Mouse (Mus musculus): ENCODE data around the gene Snrpn. TPM values are rescaled to one million over a fixed set of nuclear protein-coding genes. Genes with fewer than 3 reads are reported as not detected.
"Not testable (repeated sequence)": the region's sequence is repeated elsewhere in the genome, so short reads cannot be mapped to it uniquely, and the experiment has no call there.

Gene Snrpn
- 36.9 and 38.6 TPM in 2 replicates for polyA plus RNA-seq (2015; fragmentation: Nextera tagmentation; extraction: Ambion mirVana)

DNA sequence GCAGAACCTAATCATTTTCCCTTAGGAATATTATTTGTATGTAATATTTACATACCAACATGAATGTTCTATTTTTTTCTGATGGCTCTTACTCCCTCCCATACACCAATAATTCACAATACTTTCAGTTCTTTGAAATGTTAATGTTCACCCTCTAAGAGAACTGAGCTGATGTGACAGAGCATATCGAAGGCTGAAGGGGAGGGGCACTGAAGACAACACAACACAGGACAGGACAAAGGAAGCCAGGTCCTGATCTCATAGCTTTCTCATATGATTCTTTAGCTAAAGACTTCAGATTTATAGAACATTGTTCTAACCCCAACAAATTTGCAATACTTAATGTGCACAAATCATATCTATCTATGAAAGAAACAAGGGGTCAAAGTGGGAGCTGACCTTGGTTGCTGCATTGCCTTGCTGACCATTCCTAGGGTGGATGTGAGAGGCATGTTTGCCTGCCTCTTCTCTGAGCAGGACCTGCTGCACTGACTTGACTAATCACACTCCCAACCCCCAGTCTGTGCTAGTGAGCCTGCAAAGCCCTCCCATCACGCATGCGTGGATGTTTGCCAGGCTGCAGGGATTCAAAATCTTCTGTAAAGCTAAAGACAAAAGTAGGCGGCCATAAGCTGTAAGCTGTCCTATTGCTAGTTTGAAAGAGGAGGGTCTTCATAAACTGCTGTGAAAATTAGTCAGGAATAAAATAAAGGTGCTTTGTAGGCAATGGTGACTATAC lies at the start of gene Snrpn:
Gene Snrpn, minus strand, starts transcription at position 478 of the 739 bp plus-strand sequence.
- Histone ChIP-seq H3K4me1 (no peaks in the 10 kb centered on the region), H3K9me3 (no peaks in the 10 kb centered on the region), H3K27ac (no peak within 1 kb of the TSS), H3K9ac (no peak within 1 kb of the TSS), H3K4me3 (no peak within 1 kb of the TSS), H3K36me3 (no peaks in the 10 kb centered on the region), H3K27me3 (no peaks in the 10 kb centered on the region), H3K4me2 (no peak within 1 kb of the TSS)
- WGBS, result 53% methylated on average over 4 of the region's 4 CpGs
- no peak for ATAC-seq (ENCODE audit: borderline replicate concordance, extremely low read depth, low FRiP score, low TSS enrichment)

DNA sequence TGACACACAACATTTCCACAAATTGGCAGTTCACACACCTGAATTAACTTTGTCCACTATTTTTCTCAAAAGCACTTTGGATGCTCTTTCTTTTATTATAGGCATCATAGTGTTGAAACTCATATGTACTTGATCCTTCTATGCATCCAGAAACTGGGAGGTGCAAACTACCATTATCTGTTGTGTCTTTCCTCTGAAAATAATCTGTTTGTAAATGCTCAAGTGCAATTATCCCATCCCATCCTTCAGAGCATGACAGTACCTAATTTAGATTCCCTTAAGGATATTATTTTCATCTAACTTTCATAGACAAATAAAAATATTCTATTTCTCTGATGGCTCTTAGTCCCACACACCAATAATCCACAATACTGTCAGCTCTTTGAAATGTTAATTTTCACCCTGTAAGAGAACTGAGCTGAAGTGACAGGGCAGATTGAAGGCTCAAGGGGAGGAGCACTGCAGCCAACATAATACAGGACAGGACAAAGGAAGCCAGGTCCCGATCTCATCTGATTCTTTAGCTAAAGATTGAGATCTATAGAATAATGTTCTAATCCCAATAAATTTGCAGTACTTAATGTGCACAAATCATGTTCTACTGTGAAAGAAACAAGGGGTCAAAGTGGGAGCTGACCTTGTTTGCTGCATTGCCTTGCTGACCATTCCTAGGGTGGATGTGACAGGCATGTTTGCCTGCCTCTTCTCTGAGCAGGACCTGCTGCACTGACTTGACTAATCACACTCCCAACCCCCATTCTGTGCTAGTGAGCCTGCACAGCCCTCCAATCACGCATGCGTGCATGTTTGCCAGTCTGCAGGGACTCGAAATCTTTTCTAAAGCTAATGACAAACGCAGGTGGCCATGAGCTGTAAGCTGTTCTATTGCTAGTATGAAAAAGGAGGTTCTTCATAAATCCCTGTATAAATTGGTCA lies 30.5 kb upstream of the Snrpn start:
- Histone ChIP-seq H3K4me1 (no peaks in the 10 kb centered on the region), H3K4me3 (no peak overlapping the region), H3K9ac (no peak overlapping the region), H3K4me2 (no peak overlapping the region), H3K36me3 (no peaks in the 10 kb centered on the region), H3K9me3 (no peaks in the 10 kb centered on the region), H3K27ac (no peak overlapping the region), H3K27me3 (no peaks in the 10 kb centered on the region)
- 59% methylated on average over 5 of the region's 5 CpGs for WGBS
- no peak for ATAC-seq (ENCODE audit: borderline replicate concordance, extremely low read depth, low FRiP score, low TSS enrichment)

DNA sequence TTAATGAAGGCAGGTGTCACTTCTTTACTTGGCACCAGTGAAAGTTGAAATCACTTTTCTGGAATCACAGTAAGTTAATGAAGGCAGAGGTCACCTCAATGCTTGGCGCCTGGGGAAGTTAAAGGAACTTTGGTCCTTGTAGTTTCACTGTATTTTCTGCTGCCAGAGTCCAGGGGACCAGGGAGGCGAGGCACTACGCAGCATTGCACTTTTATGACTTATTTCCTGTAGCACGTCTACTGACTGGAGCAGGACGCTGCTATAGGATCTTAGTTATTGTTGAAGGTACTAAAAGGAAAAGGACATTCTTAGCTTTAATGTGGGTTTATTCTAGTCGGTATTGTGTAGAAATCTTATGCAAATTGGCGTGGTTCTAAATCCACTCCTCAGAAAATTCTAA lies 14.7 kb downstream of the Snrpn start:
- Histone ChIP-seq H3K9me3 (no peaks in the 10 kb centered on the region), H3K4me2 (no peak overlapping the region), H3K27ac (no peak overlapping the region), H3K4me3 (no peak overlapping the region), H3K9ac (no peak overlapping the region), H3K36me3 (no peaks in the 10 kb centered on the region), H3K4me1 (no peaks in the 10 kb centered on the region), H3K27me3 (no peaks in the 10 kb centered on the region)
- ATAC-seq (ENCODE audit: borderline replicate concordance, extremely low read depth, low FRiP score, low TSS enrichment), result no peak
- WGBS, result 65% methylated on average over 7 of the region's 7 CpGs

DNA sequence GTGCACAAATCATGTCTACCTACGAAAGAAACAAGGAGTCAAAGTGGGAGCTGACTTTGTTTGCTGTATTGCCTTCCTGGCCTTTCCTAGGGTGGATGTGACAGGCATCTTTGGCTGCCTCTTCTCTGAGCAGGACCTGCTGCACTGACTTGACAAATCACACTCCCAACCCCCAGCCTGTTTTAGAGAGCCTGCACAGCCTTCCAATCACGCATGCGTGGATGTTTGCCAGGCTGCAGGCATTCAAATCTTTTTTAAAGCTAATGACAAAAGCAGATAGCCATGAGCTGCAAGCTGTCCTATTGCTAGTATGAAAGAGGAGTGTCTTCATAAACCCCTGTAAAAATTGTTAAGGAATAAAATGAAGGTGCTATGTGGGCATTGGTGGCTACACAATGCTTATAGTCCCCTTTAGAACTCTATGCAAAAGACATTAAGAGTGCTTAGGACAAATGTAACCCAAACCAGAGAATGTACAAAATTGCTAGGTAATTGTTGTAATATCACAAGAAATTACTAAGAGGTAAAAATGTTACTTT lies 16.9 kb downstream of the Snrpn start:
- not testable (repeated sequence) for ATAC-seq (ENCODE audit: borderline replicate concordance, extremely low read depth, low FRiP score, low TSS enrichment); H3K4me2 ChIP-seq; H3K4me1 ChIP-seq; H3K27me3 ChIP-seq; H3K9me3 ChIP-seq; H3K36me3 ChIP-seq; H3K4me3 ChIP-seq; H3K27ac ChIP-seq; H3K9ac ChIP-seq
- WGBS, result 52% methylated on average over 3 of the region's 3 CpGs

DNA sequence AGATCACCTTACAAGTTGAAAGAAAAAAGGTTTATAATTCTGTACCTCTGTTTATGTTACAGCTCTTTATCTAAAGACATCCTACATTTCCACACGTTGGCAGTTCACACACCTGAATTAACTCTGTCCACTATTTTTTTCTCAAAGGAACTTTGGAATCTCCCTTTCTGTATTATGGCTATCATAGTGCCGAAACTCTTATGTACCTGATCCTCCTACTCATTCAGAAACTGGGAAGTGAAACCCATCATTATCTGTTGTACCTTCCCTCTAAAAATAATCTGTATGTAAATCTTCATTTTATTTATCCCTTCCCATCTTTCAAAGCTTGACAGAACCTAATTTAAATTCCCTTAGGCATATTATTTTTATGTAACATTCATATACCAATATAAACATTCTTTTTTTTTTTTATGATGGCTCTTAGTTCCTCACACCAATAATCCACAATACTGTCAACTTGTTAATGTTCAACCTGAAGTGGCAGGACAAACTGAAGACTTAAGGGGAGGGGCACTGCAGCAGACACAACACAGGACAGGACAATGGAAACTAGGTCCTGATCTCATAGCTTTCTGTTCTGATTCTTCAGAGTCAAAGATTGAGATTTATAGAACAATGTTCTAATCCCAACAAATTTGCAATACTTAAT lies 17.5 kb downstream of the Snrpn start:
- Histone ChIP-seq H3K27ac (no peak overlapping the region), H3K9ac (no peak overlapping the region), H3K27me3 (no peaks in the 10 kb centered on the region), H3K4me1 (no peaks in the 10 kb centered on the region), H3K9me3 (no peaks in the 10 kb centered on the region), H3K36me3 (no peaks in the 10 kb centered on the region), H3K4me2 (no peak overlapping the region), H3K4me3 (no peak overlapping the region)
- no peak for ATAC-seq (ENCODE audit: borderline replicate concordance, extremely low read depth, low FRiP score, low TSS enrichment)
- 48% methylated on average over 2 of the region's 2 CpGs for WGBS

DNA sequence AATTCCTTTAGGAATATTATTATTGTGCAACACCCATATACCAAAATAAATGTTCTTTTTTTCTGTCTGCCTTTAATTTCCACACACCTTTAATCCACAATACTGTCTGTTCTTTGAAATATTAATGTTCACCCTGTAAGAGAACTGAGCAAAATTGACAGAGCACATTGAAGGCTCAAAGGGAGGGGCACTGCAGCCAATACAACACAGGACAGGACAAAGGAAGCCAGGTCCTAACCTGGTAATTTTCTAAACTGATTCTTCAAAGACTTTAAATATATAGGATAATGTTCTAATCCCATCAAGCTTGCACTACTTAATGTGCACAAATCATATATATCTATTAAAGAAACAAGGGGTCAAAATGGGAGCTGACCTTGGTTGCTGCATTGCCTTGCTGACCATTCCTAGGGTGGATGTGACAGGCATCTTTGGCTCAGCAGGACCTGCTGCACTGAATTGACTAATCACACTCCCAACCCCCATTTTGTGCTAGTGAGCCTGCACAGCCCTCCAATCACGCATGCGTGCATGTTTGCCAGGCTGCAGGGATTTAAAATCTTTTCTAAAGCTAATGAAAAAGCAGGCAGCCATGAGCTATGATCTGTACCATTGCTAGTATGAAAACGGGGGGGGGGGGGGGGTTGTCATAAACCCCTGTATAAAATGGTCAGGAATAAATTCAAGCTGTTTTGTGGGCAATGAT lies 42.7 kb downstream of the Snrpn start:
- Histone ChIP-seq H3K4me3 (no peak overlapping the region), H3K4me1 (no peaks in the 10 kb centered on the region), H3K36me3 (no peaks in the 10 kb centered on the region), H3K9me3 (no peaks in the 10 kb centered on the region), H3K9ac (no peak overlapping the region), H3K27ac (no peak overlapping the region), H3K27me3 (no peaks in the 10 kb centered on the region), H3K4me2 (no peak overlapping the region)
- 46% methylated on average over 3 of the region's 3 CpGs for WGBS
- no peak for ATAC-seq (ENCODE audit: borderline replicate concordance, extremely low read depth, low FRiP score, low TSS enrichment)

DNA sequence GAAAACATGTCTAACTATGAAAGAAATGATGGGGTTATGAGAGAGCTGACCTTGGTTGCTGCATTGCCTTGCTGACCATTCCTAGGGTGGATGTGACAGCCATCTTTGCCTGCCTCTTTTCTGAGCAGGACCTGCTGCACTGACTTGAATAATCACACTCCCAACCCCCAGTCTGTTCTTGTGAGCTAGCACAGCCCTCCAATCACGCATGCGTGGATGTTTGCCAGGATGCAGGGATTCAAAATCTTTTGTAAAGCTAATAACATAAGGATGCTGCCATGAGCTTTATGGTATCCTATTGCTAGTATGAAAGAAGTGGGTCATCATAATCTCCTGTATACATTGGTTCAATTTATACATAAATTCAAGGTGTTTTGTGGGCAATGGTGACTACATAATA lies 63.7 kb downstream of the Snrpn start:
- Histone ChIP-seq H3K9me3 (no peaks in the 10 kb centered on the region), H3K4me3 (no peak overlapping the region), H3K27ac (no peak overlapping the region), H3K9ac (no peak overlapping the region), H3K4me2 (no peak overlapping the region), H3K27me3 (no peaks in the 10 kb centered on the region), H3K4me1 (no peaks in the 10 kb centered on the region), H3K36me3 (no peaks in the 10 kb centered on the region)
- no peak for ATAC-seq (ENCODE audit: borderline replicate concordance, extremely low read depth, low FRiP score, low TSS enrichment)
- WGBS, result 58% methylated on average over 2 of the region's 2 CpGs

DNA sequence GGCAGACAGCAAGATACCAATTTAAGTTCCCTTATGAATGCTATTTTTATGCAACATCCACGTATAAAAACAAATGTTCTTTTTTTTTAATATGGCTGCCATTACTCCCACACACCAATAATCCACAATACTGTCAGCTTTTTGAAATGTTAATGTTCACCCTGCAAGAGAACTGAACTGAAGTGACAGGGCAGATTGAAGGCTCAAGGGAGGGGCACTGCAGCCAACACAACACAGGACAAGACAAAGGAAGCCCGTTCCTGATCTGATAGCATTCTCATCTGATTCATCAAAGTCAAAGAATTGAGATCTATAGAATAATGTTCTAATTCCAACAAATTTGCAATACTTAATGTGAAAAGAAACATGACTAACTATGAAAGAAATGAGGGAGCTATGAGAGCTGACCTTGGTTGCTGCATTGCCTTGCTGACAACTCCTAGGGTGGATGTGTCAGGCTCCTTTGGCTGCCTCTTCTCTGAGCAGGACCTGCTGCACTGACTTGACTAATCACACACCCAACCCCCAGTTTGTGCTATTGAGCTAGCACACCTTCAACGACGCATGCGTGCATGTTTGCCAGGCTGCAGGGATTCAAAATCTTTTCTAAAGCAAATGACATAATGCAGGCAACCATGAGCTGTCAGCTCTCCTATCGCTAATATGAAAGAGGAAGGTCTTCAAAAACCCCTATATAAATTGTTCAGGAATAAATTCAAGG lies 92.4 kb downstream of the Snrpn start:
- H3K9ac ChIP-seq, result no peak overlapping the region
- no peaks in the 10 kb centered on the region for H3K36me3 ChIP-seq
- no peaks in the 10 kb centered on the region for H3K27me3 ChIP-seq
- WGBS, result 73% methylated on average over 6 of the region's 6 CpGs
- H3K4me2 ChIP-seq, result no peak overlapping the region
- H3K4me3 ChIP-seq, result no peak overlapping the region
- ATAC-seq (ENCODE audit: borderline replicate concordance, extremely low read depth, low FRiP score, low TSS enrichment), result no peak
- H3K9me3 ChIP-seq, result no peaks in the 10 kb centered on the region
- no peaks in the 10 kb centered on the region for H3K4me1 ChIP-seq
- H3K27ac ChIP-seq, result no peak overlapping the region

DNA sequence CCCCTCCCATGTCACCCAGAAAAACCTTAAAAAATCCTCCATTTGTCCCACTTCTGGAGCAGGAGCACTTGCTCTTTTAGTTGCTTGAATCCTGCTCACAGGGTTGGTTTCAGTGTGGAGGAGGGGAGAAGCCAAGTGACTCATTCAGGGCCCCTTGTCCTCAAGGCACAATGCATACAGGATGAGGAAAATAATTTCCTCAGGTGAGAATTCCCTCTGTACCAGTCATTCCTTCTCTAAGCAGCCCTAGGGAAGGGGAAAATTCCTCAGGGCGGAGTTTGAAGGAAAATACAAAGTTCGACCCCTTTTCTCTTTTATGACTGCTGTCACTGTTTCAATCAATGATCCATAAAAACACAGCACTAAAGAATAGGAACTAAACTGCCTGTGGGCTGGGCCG lies 126.8 kb downstream of the Snrpn start:
- Histone ChIP-seq H3K4me2 (no peak overlapping the region), H3K4me1 (no peaks in the 10 kb centered on the region), H3K9ac (no peak overlapping the region), H3K36me3 (no peaks in the 10 kb centered on the region), H3K27me3 (no peaks in the 10 kb centered on the region), H3K4me3 (no peak overlapping the region), H3K9me3 (no peaks in the 10 kb centered on the region), H3K27ac (no peak overlapping the region)
- WGBS, result 70% methylated on average over 3 of the region's 3 CpGs
- no peak for ATAC-seq (ENCODE audit: borderline replicate concordance, extremely low read depth, low FRiP score, low TSS enrichment)

DNA sequence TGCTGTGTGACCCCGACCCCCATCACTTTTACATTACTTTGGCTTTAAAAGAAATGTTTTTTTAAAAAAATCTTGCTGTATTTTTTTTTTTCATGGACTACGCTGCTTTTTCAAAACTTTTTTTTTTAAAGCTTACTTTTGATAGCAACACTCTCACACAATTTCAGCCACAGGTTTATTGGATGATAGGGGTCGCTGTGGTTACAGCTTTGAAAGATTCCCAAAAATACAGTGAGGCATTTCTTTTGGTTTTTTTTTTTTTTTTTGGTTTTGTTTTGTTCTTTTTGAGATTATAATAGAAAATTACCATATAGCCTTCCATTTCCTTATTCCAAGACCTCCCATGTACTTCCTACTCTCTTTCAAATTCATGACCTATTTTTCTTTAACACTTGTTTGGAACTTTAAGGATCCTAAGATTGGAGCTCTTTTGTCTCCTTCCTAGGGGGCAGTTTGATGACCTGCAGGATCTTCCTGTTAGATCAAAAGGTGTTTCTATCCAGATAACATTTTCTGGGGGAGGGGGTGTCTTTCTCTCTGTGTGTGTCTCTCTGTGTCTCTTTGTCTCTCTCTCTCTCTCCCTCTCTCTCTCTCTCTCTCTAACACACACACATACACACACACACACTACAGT lies 132.2 kb downstream of the Snrpn start:
- Histone ChIP-seq H3K9ac (no peak overlapping the region), H3K36me3 (no peaks in the 10 kb centered on the region), H3K9me3 (peaks cover 12% of the 10 kb centered on the region; the same call in 1 of the 2 replicates), H3K4me1 (no peaks in the 10 kb centered on the region), H3K4me2 (no peak overlapping the region), H3K27me3 (no peaks in the 10 kb centered on the region), H3K27ac (no peak overlapping the region), H3K4me3 (no peak overlapping the region)
- WGBS, result 35% methylated on average over 3 of the region's 3 CpGs
- ATAC-seq (ENCODE audit: borderline replicate concordance, extremely low read depth, low FRiP score, low TSS enrichment), result no peak
